Mouse (Mus musculus) MEL (cell line): Measurements from ENCODE around the gene Fcmr. TPM values are rescaled to one million over a fixed set of nuclear protein-coding genes. Genes with fewer than 3 reads are reported as not detected.

Source experiments
- DNase-seq: peaks from one replicate; pipeline ENCODE4 v3.0.0; 2011; ENCODE audit warnings: low read depth, low spot score
- H3K27ac ChIP-seq: 2 replicates; pipeline ENCODE4 v1.5.1; 2012; ENCODE audit warnings: low read depth, mild to moderate bottlenecking, control low read depth, low read length, moderate library complexity; ENCODE audit not compliant: control insufficient read depth
- H3K27me3 ChIP-seq, 2 experiments: fragments of 150-350 bp in 1 of 2; sonication (generic) in 1 of 2; 2 replicates each; pipeline ENCODE4 v1.6.1; 2012; ENCODE audit warnings: low read length in 2 of 2, mild to moderate bottlenecking in 2 of 2, improper control_type of control experiment in 1 of 2, moderate library complexity in 1 of 2; ENCODE audit not compliant: insufficient read depth in 2 of 2, control insufficient read depth in 1 of 2
- H3K36me3 ChIP-seq, 2 experiments: 2 replicates each; pipeline ENCODE4 v1.6.1; 2012 to 2014; ENCODE audit warnings: low read length in 2 of 2, improper control_type of control experiment in 1 of 2, inconsistent platforms in 1 of 2, mild to moderate bottlenecking in 1 of 2; ENCODE audit not compliant: insufficient read depth in 2 of 2, control insufficient read depth in 1 of 2
- H3K4me1 ChIP-seq, 2 experiments: fragments of 150-350 bp in 1 of 2; sonication (generic) in 1 of 2; 2 replicates each; pipeline ENCODE4 v1.6.1; 2012; ENCODE audit warnings: low read length in 2 of 2, improper control_type of control experiment in 1 of 2, mild to moderate bottlenecking in 1 of 2; ENCODE audit not compliant: insufficient read depth in 2 of 2, control insufficient read depth in 1 of 2
- H3K4me3 ChIP-seq, 2 experiments: fragments of 150-350 bp in 1 of 2; sonication (generic) in 1 of 2; 2 replicates each; pipeline ENCODE4 v1.5.1; 2012; ENCODE audit warnings: low read depth in 2 of 2, low read length in 2 of 2, mild to moderate bottlenecking in 2 of 2, moderate library complexity in 2 of 2, control low read depth in 1 of 2, improper control_type of control experiment in 1 of 2; ENCODE audit not compliant: control insufficient read depth in 1 of 2, insufficient read depth in 1 of 2
- H3K79me2 ChIP-seq: 2 replicates; pipeline ENCODE4 v1.6.1; 2012; ENCODE audit warnings: mild to moderate bottlenecking, low read length, moderate library complexity; ENCODE audit not compliant: control insufficient read depth, poor library complexity, insufficient read depth
- H3K9ac ChIP-seq: 2 replicates; pipeline ENCODE4 v1.6.1; 2012; ENCODE audit warnings: low read depth, mild to moderate bottlenecking, control low read depth, low read length, moderate library complexity; ENCODE audit not compliant: control insufficient read depth, poor library complexity, severe bottlenecking
- H3K9me3 ChIP-seq: fragments of 150-350 bp; sonication (generic); replicated peaks from 2 replicates; pipeline ENCODE4 v1.6.1; 2012; ENCODE audit warnings: mild to moderate bottlenecking, low read length, improper control_type of control experiment, moderate library complexity; ENCODE audit not compliant: insufficient read depth
- BHLHE40 ChIP-seq: IDR thresholded peaks from 2 replicates; pipeline ENCODE4 v1.6.1; 2012; ENCODE audit warnings: low read depth, mild to moderate bottlenecking, inconsistent platforms, low read length, improper control_type of control experiment, borderline replicate concordance
- CHD2 ChIP-seq: IDR thresholded peaks from 2 replicates; pipeline ENCODE4 v1.6.1; 2011; ENCODE audit warnings: low read length, improper control_type of control experiment
- CTCF ChIP-seq, 3 experiments: IDR thresholded peaks in 2 of 3; conservative IDR thresholded peaks in 1 of 3; 2 replicates each; pipeline ENCODE4 v1.5.1; 2011 to 2012; ENCODE audit warnings: low read length in 3 of 3, low read depth in 2 of 3, mild to moderate bottlenecking in 2 of 3, improper control_type of control experiment in 1 of 3, inconsistent platforms in 1 of 3, mixed read lengths in 1 of 3, moderate library complexity in 1 of 3; ENCODE audit not compliant: control insufficient read depth in 1 of 3, insufficient read depth in 1 of 3, poor library complexity in 1 of 3, severe bottlenecking in 1 of 3
- E2F4 ChIP-seq: IDR thresholded peaks from 2 replicates; pipeline ENCODE4 v1.6.1; 2011; ENCODE audit warnings: low read depth, low read length, improper control_type of control experiment, borderline replicate concordance
- ELF1 ChIP-seq: IDR thresholded peaks from 2 replicates; pipeline ENCODE4 v1.6.1; 2014; ENCODE audit warnings: low read depth, mild to moderate bottlenecking, inconsistent platforms, low read length, improper control_type of control experiment, moderate library complexity
- EP300 ChIP-seq, 2 experiments: IDR thresholded peaks; 2 replicates each; pipeline ENCODE4 v1.6.1; 2011; ENCODE audit warnings: improper control_type of control experiment in 2 of 2, low read length in 2 of 2, low read depth in 1 of 2, mild to moderate bottlenecking in 1 of 2
- ETS1 ChIP-seq: IDR thresholded peaks from 2 replicates; pipeline ENCODE4 v1.6.1; 2012; ENCODE audit warnings: low read depth, mild to moderate bottlenecking, inconsistent platforms, low read length, improper control_type of control experiment, moderate library complexity
- GABPA ChIP-seq: IDR thresholded peaks from 2 replicates; pipeline ENCODE4 v1.6.1; 2012; ENCODE audit warnings: low read depth, mild to moderate bottlenecking, inconsistent platforms, low read length, improper control_type of control experiment, moderate library complexity
- GATA1 ChIP-seq: IDR thresholded peaks from 2 replicates; pipeline ENCODE4 v1.6.1; 2011; ENCODE audit warnings: low read depth, low read length, improper control_type of control experiment
- JUND ChIP-seq: IDR thresholded peaks from 2 replicates; pipeline ENCODE4 v1.6.1; 2011; ENCODE audit warnings: low read depth, mild to moderate bottlenecking, improper control_type of control experiment, low read length
- KAT2A ChIP-seq: conservative IDR thresholded peaks from 2 replicates; pipeline ENCODE4 v1.6.1; 2012; ENCODE audit warnings: low read depth, low read length, improper control_type of control experiment, inconsistent platforms
- MAFK ChIP-seq: IDR thresholded peaks from 2 replicates; pipeline ENCODE4 v1.6.1; 2011; ENCODE audit warnings: low read depth, mild to moderate bottlenecking, low read length, improper control_type of control experiment, borderline replicate concordance
- MAX ChIP-seq: IDR thresholded peaks from 2 replicates; pipeline ENCODE4 v1.6.1; 2011; ENCODE audit warnings: low read length, improper control_type of control experiment
- MAZ ChIP-seq: IDR thresholded peaks from 2 replicates; pipeline ENCODE4 v1.6.1; 2012; ENCODE audit warnings: low read depth, mild to moderate bottlenecking, inconsistent platforms, low read length, improper control_type of control experiment
- MEF2A ChIP-seq: IDR thresholded peaks from 2 replicates; pipeline ENCODE4 v1.6.1; 2014; ENCODE audit warnings: low read depth, mild to moderate bottlenecking, inconsistent platforms, low read length, improper control_type of control experiment; ENCODE audit not compliant: poor library complexity, insufficient replicate concordance, severe bottlenecking; ENCODE audit errors: extremely low read depth
- MXI1 ChIP-seq: IDR thresholded peaks from 2 replicates; pipeline ENCODE4 v1.6.1; 2011; ENCODE audit warnings: mild to moderate bottlenecking, low read depth, low read length, improper control_type of control experiment
- MYB ChIP-seq: IDR thresholded peaks from 2 replicates; pipeline ENCODE4 v1.6.1; 2011; ENCODE audit warnings: mild to moderate bottlenecking, low read depth, low read length, improper control_type of control experiment
- NELFE ChIP-seq: IDR thresholded peaks from 2 replicates; pipeline ENCODE4 v1.6.1; 2011; ENCODE audit warnings: low read depth, low read length, improper control_type of control experiment
- NRF1 ChIP-seq: IDR thresholded peaks from 2 replicates; pipeline ENCODE4 v1.6.1; 2014; ENCODE audit warnings: low read depth, mild to moderate bottlenecking, inconsistent platforms, low read length, improper control_type of control experiment, moderate library complexity; ENCODE audit not compliant: poor library complexity, insufficient read depth, severe bottlenecking
- POLR2A ChIP-seq, 2 experiments: IDR thresholded peaks; 2 replicates each; pipeline ENCODE4 v1.6.1; 2011 to 2012; ENCODE audit warnings: low read length in 2 of 2, mild to moderate bottlenecking in 2 of 2, control low read depth in 1 of 2, improper control_type of control experiment in 1 of 2, low read depth in 1 of 2, moderate library complexity in 1 of 2; ENCODE audit not compliant: control insufficient read depth in 1 of 2, insufficient read depth in 1 of 2, poor library complexity in 1 of 2
- POLR2AphosphoS5 ChIP-seq: IDR thresholded peaks from 2 replicates; pipeline ENCODE4 v1.6.1; 2012; ENCODE audit warnings: low read depth, borderline replicate concordance, mild to moderate bottlenecking, inconsistent platforms, low read length, moderate library complexity, mixed read lengths
- RAD21 ChIP-seq: IDR thresholded peaks from 2 replicates; pipeline ENCODE4 v1.6.1; 2011; ENCODE audit warnings: mild to moderate bottlenecking, low read depth, low read length, improper control_type of control experiment
- RCOR1 ChIP-seq: IDR thresholded peaks from 2 replicates; pipeline ENCODE4 v1.6.1; 2012; ENCODE audit warnings: low read depth, mild to moderate bottlenecking, inconsistent platforms, low read length, improper control_type of control experiment
- SMC3 ChIP-seq: IDR thresholded peaks from 2 replicates; pipeline ENCODE4 v1.6.1; 2011; ENCODE audit warnings: low read depth, low read length, improper control_type of control experiment
- TAL1 ChIP-seq: IDR thresholded peaks from 2 replicates; pipeline ENCODE4 v1.6.1; 2012; ENCODE audit warnings: mild to moderate bottlenecking, inconsistent platforms, low read length, moderate library complexity, mixed read lengths
- TBP ChIP-seq: IDR thresholded peaks from 2 replicates; pipeline ENCODE4 v1.8.0; 2011; ENCODE audit warnings: low read depth, low read length, improper control_type of control experiment
- UBTF ChIP-seq: IDR thresholded peaks from 2 replicates; pipeline ENCODE4 v1.6.1; 2012; ENCODE audit warnings: low read depth, mild to moderate bottlenecking, inconsistent platforms, low read length, improper control_type of control experiment, moderate library complexity, borderline replicate concordance; ENCODE audit not compliant: insufficient read depth
- USF2 ChIP-seq, 2 experiments: IDR thresholded peaks; 2 replicates each; pipeline ENCODE4 v1.6.1; 2011 to 2012; ENCODE audit warnings: improper control_type of control experiment in 2 of 2, low read length in 2 of 2, borderline replicate concordance in 1 of 2, inconsistent platforms in 1 of 2, low read depth in 1 of 2, mild to moderate bottlenecking in 1 of 2; ENCODE audit not compliant: insufficient read depth in 1 of 2
- ZC3H11A ChIP-seq: IDR thresholded peaks from 2 replicates; pipeline ENCODE4 v1.6.1; 2012; ENCODE audit warnings: low read depth, mild to moderate bottlenecking, inconsistent platforms, low read length, improper control_type of control experiment
- ZKSCAN1 ChIP-seq: IDR thresholded peaks from 2 replicates; pipeline ENCODE4 v1.6.1; 2012; ENCODE audit warnings: low read depth, mild to moderate bottlenecking, inconsistent platforms, low read length, improper control_type of control experiment, moderate library complexity
- ZMIZ1 ChIP-seq: IDR thresholded peaks from 2 replicates; pipeline ENCODE4 v1.6.1; 2012; ENCODE audit warnings: low read depth, mild to moderate bottlenecking, inconsistent platforms, low read length, improper control_type of control experiment, moderate library complexity
- polyA plus RNA-seq, 2 experiments: library from polyadenylated mRNA; stranded (reverse) in 1 of 2; unstranded in 1 of 2; fragments of >175 nt in 1 of 2; fragments of >200 nt in 1 of 2; gene quantifications; 2 replicates each; pipeline versions ENCODE4 v1.2.1 to v1.2.4; 2012; ENCODE audit warnings: low replicate concordance in 2 of 2, low read depth in 1 of 2; ENCODE audit not compliant: insufficient read length in 2 of 2, insufficient read depth in 1 of 2, missing spikeins in 1 of 2
- total RNA-seq: library from RNA; depleted of rRNA; stranded (reverse); fragments of 300-350 nt; gene quantifications from 2 replicates; pipeline ENCODE4 v1.2.3, GENCODE M21; 2012

Fcmr gene
- total and polyA plus RNA-seq, 3 experiments = not detected

DNA sequence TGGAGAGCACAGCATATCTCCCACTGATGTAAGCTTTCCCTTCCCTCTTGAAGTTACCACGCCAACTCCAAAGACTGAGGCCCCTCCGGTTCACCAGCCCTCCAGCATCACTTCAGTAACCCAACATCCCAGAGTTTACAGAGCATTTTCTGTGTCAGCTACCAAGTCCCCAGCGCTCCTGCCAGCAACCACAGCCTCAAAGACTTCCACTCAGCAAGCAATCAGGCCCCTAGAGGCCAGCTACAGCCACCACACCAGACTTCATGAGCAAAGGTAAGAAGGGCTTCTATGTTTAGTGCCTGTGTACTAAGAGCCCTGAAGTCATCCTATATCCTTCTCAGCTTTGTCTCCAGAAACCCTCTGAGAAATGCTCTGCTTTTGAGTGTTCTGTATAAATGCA lies 10.4 kb downstream of the Fcmr start:
- Histone ChIP-seq H3K9ac (no peak overlapping the region), H3K79me2 (no peaks in the 10 kb centered on the region), H3K4me1 (no peaks in the 10 kb centered on the region), H3K27ac (no peak overlapping the region), H3K27me3 (no peaks in the 10 kb centered on the region; a peak in 1 of 4 replicates), H3K4me3 (no peak overlapping the region), H3K9me3 (no peaks in the 10 kb centered on the region), H3K36me3 (no peaks in the 10 kb centered on the region)
- no peak for TF ChIP-seq KAT2A
- peak in 1 of 3 experiments; percentile 11; a peak in 1 of 6 replicates for TF ChIP-seq CTCF (IDR thresholded peaks at IDR 0.05 in 2 of 3, conservative IDR thresholded peaks at IDR 0.05 in 1 of 3; ENCODE audit: control insufficient read depth in 1 of 3, insufficient read depth in 1 of 3, low read depth in 2 of 3, low read length in 3 of 3, poor library complexity in 1 of 3, severe bottlenecking in 1 of 3)
- DNase-seq = peak; percentile 16

DNA sequence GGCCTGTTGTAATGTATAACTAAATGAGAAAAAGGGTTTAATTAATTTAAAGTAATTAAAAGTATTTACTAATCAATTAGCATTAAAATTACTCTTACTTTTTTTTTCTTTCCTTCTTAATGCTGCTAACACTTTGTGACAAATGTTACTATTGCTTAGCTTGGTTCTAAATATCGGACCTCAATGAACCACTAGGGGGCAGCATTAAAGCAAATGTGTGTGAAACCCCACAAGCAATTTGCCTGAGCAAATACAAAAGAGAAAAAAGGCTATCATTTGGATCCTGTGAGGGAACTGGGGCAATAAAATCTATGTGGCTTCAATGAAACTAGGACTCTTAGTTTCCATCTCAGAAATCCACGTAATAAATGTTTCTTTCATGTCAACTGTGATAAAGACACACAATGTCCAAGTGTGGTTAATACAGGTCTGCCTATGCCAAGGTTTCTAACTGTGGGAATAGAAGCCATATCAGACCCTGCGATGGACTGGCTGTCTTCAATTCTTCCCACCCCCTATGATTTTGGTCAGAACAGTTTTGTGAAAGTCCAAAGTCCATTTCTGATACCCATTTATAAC lies 11.6 kb downstream of the Fcmr start:
- Histone ChIP-seq H3K27me3 (no peaks in the 10 kb centered on the region; a peak in 1 of 4 replicates), H3K4me1 (no peaks in the 10 kb centered on the region)
- TF ChIP-seq BHLHE40 = 0 out of 2 replicates have a peak, but pooled peaks have one; percentile 9
- no peak for TF ChIP-seq MXI1
- TF ChIP-seq USF2 (IDR thresholded peaks at IDR 0.05; ENCODE audit: borderline replicate concordance in 1 of 2, insufficient read depth in 1 of 2, low read depth in 1 of 2, low read length in 2 of 2) = no peak
- no peak for TF ChIP-seq TAL1
- TF ChIP-seq GATA1 = no peak
- peak; percentile 58 for TF ChIP-seq ZC3H11A
- TF ChIP-seq ZMIZ1 = no peak
- TF ChIP-seq CHD2 = no peak
- TF ChIP-seq KAT2A = no peak
- TF ChIP-seq NELFE = no peak
- no peak for TF ChIP-seq MEF2A
- no peak for TF ChIP-seq ELF1
- no peak for TF ChIP-seq ETS1
- no peak for TF ChIP-seq RCOR1
- TF ChIP-seq MAFK = no peak
- TF ChIP-seq NRF1 = no peak
- no peak for TF ChIP-seq TBP
- TF ChIP-seq EP300 (IDR thresholded peaks at IDR 0.05; ENCODE audit: low read depth in 1 of 2, low read length in 2 of 2) = no peak
- peak; percentile 81 for TF ChIP-seq SMC3
- TF ChIP-seq UBTF = no peak
- TF ChIP-seq RAD21 = peak; percentile 68
- TF ChIP-seq JUND = no peak
- TF ChIP-seq GABPA = no peak
- no peak for TF ChIP-seq POLR2AphosphoS5
- no peak for TF ChIP-seq ZKSCAN1
- no peak for TF ChIP-seq POLR2A (IDR thresholded peaks at IDR 0.05; ENCODE audit: control insufficient read depth in 1 of 2, insufficient read depth in 1 of 2, low read depth in 1 of 2, low read length in 2 of 2, poor library complexity in 1 of 2)
- TF ChIP-seq MAX = no peak
- TF ChIP-seq MYB = no peak
- TF ChIP-seq MAZ = no peak
- TF ChIP-seq E2F4 = no peak

More for the DNA sequence above, 11.6 kb downstream of the Fcmr start:
- H3K4me3 ChIP-seq = no peak overlapping the region
- no peaks in the 10 kb centered on the region for H3K36me3 ChIP-seq
- DNase-seq = peak; percentile 76
- no peaks in the 10 kb centered on the region for H3K79me2 ChIP-seq
- H3K9ac ChIP-seq = no peak overlapping the region
- H3K27ac ChIP-seq = no peak overlapping the region
- H3K9me3 ChIP-seq = no peaks in the 10 kb centered on the region
